Mouse (Mus musculus) C2C12 (cell line): ENCODE results near the gene Parp9. TPM values are rescaled to one million over a fixed set of nuclear protein-coding genes. Genes with fewer than 3 reads are reported as not detected.

Experiments used
- H3K27me3 ChIP-seq: one replicate; pipeline ENCODE4 v1.6.1; 2011; ENCODE audit not compliant: control insufficient read depth, insufficient read depth, insufficient read length
- H3K36me3 ChIP-seq: one replicate; pipeline ENCODE4 v1.6.1; 2011; ENCODE audit not compliant: control insufficient read depth, insufficient read depth
- H3K4me3 ChIP-seq: one replicate; pipeline ENCODE4 v1.5.1; 2011; ENCODE audit warnings: mild to moderate bottlenecking, control low read depth; ENCODE audit not compliant: poor library complexity, insufficient read depth, severe bottlenecking
- H3K79me2 ChIP-seq: one replicate; pipeline ENCODE4 v1.6.1; 2011; ENCODE audit not compliant: control insufficient read depth, insufficient read depth
- H3K79me3 ChIP-seq: one replicate; pipeline ENCODE4 v1.6.1; 2011; ENCODE audit warnings: low read depth, control low read depth
- H3ac ChIP-seq: one replicate; pipeline ENCODE3; 2011; ENCODE audit warnings: low read depth; ENCODE audit not compliant: control insufficient read depth, insufficient read length
- CEBPB ChIP-seq: IDR thresholded peaks from one replicate; pipeline ENCODE4 v1.6.1; 2011; ENCODE audit warnings: low read depth, mild to moderate bottlenecking, control low read depth, moderate library complexity
- CTCF ChIP-seq: IDR thresholded peaks from one replicate; pipeline ENCODE4 v1.5.1; 2011; ENCODE audit not compliant: control insufficient read depth, insufficient read depth, insufficient read length
- FOSL1 ChIP-seq: IDR thresholded peaks from one replicate; pipeline ENCODE4 v1.8.0; 2011; ENCODE audit warnings: mild to moderate bottlenecking, low read length; ENCODE audit not compliant: poor library complexity, insufficient read depth, severe bottlenecking
- MAX ChIP-seq: IDR thresholded peaks from one replicate; pipeline ENCODE4 v1.6.1; 2011; ENCODE audit warnings: mild to moderate bottlenecking, control low read depth
- MYOD1 ChIP-seq: IDR thresholded peaks from one replicate; pipeline ENCODE4 v1.6.1; 2011; ENCODE audit warnings: low read depth; ENCODE audit not compliant: control insufficient read depth, insufficient read length
- MYOG ChIP-seq: IDR thresholded peaks from one replicate; pipeline ENCODE4 v1.6.1; 2011; ENCODE audit not compliant: control insufficient read depth, insufficient read length; ENCODE audit errors: extremely low read depth
- USF1 ChIP-seq: IDR thresholded peaks from one replicate; pipeline ENCODE4 v1.6.1; 2011; ENCODE audit warnings: low read depth, mild to moderate bottlenecking, control low read depth, moderate library complexity
- polyA plus RNA-seq: library from polyadenylated mRNA; unstranded; fragments of >200 nt; fragmentation: generic; extraction: Trizol; gene quantifications from one replicate; pipeline ENCODE4 v1.2.1, GENCODE M21; 2012; ENCODE audit warnings: missing spikeins

Gene Parp9
- polyA plus RNA-seq, 1 experiment: 0.66 TPM

GRCm38 (mm10) chr16:35907432-35908201 lies 30.7 kb upstream of the Parp9 start:
- no peaks in the 10 kb centered on the region for H3K79me2 ChIP-seq
- no peaks in the 10 kb centered on the region for H3K27me3 ChIP-seq
- H3K4me3 ChIP-seq: no peak overlapping the region
- no peak overlapping the region for H3ac ChIP-seq
- no peaks in the 10 kb centered on the region for H3K79me3 ChIP-seq
- no peaks in the 10 kb centered on the region for H3K36me3 ChIP-seq
- peak; percentile 69 for TF ChIP-seq USF1
- peak; percentile 50 for TF ChIP-seq MYOD1
- no peak for TF ChIP-seq FOSL1
- TF ChIP-seq CTCF: no peak
- no peak for TF ChIP-seq MYOG
- TF ChIP-seq CEBPB: no peak
- no peak for TF ChIP-seq MAX

DNA sequence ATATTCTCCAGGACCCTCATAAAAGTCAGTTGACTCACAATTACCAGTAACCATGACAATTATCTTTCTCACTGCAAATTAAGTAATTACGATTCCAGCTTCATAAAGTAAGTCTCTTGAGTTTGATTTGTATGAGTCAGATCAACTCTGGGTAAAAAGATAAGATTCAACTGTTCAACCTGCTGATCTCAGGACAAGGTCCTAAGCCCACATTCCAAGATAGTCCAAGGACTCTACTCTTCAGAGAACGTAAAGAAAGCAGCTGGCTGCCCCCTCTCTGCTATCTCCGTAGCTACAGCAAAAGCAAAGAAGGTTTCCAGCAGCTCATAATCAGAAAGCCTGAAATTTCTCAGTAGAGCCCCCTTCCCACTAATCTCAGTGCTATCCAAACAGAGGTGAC lies 26.8 kb upstream of the Parp9 start:
- Histone ChIP-seq H3K4me3 (no peak overlapping the region), H3K79me2 (no peaks in the 10 kb centered on the region), H3K36me3 (no peaks in the 10 kb centered on the region), H3ac (no peak overlapping the region), H3K27me3 (no peaks in the 10 kb centered on the region), H3K79me3 (no peaks in the 10 kb centered on the region)
- no peak for TF ChIP-seq CTCF
- no peak for TF ChIP-seq MYOD1
- no peak for TF ChIP-seq CEBPB
- no peak for TF ChIP-seq MAX
- no peak for TF ChIP-seq FOSL1
- no peak for TF ChIP-seq USF1
- no peak for TF ChIP-seq MYOG

- H3K36me3 ChIP-seq: no peaks in the 10 kb centered on the region
- H3K4me3 ChIP-seq: no peak overlapping the region
- H3K79me3 ChIP-seq: no peaks in the 10 kb centered on the region
- no peak overlapping the region for H3ac ChIP-seq
- no peaks in the 10 kb centered on the region for H3K79me2 ChIP-seq
- no peaks in the 10 kb centered on the region for H3K27me3 ChIP-seq
- TF ChIP-seq CEBPB (no peak), MYOG (no peak), CTCF (no peak), FOSL1 (no peak), USF1 (no peak), MAX (no peak), MYOD1 (no peak)
Observed at GRCm38 (mm10) chr16:35913526-35913925, 24.7 kb upstream of the Parp9 start.

- no peak overlapping the region for H3K4me3 ChIP-seq
- no peaks in the 10 kb centered on the region for H3K79me2 ChIP-seq
- H3K36me3 ChIP-seq: no peaks in the 10 kb centered on the region
- H3K79me3 ChIP-seq: no peaks in the 10 kb centered on the region
- TF ChIP-seq MYOG (no peak), CEBPB (no peak), MAX (no peak)
- no peak overlapping the region for H3ac ChIP-seq
- H3K27me3 ChIP-seq: no peaks in the 10 kb centered on the region
Observed at GRCm38 (mm10) chr16:35914301-35914700, 24.0 kb upstream of the Parp9 start.

GRCm38 (mm10) chr16:35918721-35919543 lies 19.3 kb upstream of the Parp9 start:
- Histone ChIP-seq H3K27me3 (no peaks in the 10 kb centered on the region), H3K79me3 (no peaks in the 10 kb centered on the region), H3K4me3 (no peak overlapping the region), H3K36me3 (no peaks in the 10 kb centered on the region), H3ac (no peak overlapping the region), H3K79me2 (no peaks in the 10 kb centered on the region)
- TF ChIP-seq CEBPB: no peak
- no peak for TF ChIP-seq USF1

DNA sequence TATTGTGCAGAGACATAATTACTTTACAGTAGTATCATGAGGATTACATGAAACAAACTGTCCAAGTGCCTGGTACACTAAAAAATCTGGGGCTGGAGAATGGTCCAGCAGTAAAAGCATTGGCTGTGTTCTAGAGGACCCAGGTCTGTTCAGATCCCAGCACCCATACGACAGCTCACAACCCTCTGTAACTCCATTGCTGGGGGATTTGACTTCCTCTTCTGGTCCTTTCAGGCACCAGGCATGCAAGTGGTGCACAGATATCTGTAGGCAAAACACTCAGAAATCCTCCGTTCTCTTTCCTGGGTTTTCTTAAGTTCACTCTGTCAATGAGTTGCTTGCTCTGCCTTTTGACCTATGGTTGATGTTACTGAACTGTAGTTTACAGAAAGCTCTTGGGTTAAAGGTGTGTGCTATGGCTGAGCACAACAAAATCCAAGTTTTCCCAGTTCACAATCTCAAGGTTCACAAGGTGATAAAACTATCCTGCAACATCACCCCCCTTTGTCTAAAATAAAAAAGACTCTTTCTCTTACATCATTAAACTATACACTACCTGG lies 16.5 kb upstream of the Parp9 start:
- no peak for TF ChIP-seq CTCF
- TF ChIP-seq CEBPB: no peak
- TF ChIP-seq USF1: no peak
- no peak for TF ChIP-seq MYOD1
- no peak for TF ChIP-seq FOSL1
- no peak for TF ChIP-seq MYOG
- TF ChIP-seq MAX: no peak
- Histone ChIP-seq H3K4me3 (no peak overlapping the region), H3K79me2 (no peaks in the 10 kb centered on the region), H3K36me3 (no peaks in the 10 kb centered on the region), H3ac (no peak overlapping the region), H3K79me3 (no peaks in the 10 kb centered on the region), H3K27me3 (no peaks in the 10 kb centered on the region)
